ENCODE assay signal across 8 mouse cellular contexts in the genomic region with DNA sequence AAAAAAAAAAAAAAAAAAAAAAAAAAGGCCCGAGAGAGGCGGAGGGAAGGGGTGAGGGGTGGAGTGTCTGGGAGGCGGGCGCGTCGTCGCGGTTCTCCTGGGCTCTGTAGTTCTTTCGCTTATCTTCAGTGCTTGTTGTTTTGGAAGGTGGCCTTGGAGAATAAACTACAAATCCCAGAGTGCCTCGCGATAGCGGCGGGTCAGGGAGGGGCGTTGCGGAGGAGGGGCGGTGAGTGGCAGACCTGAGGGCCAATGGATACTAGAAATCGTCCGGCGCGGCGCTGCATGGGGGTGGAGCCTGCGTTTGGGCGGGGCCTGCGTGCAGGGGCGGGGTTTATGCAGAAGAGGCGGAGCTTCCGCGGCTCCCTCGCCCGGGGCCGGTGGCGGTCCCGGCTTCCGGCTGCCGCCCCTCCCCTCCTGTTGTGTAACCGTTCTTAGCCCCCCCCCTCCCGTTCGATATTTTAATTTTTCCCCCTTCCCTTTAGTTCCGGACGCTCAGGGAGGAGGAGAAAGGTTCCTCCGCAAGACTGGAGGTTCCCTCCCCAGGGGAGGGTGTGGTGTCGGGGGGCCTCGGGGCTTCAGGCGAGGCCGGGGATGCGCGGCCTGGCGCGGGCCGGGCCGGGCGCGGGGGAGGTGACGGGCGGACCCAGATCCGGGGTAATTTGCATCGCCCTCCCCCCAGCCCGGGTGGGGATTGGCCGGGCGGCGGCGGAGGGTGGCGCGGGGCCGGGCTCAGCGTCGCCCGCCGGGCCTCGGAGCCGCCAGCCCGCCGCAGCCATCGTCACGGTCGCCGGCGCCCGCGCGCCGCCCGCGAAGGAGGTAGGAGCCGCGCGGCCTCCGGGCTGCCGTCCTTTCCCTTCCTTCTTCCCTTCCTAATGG. TPM values are rescaled to one million over a fixed set of nuclear protein-coding genes. Genes with fewer than 3 reads are reported as not detected.
DNase-seq lines count a peak whose midpoint lies in the region; ATAC-seq lines count a peak whose summit lies in the region.

No protein-coding gene starts in this region.

- intact Hi-C loops in left cerebral cortex, postnatal 10 days (cut with DNase I): no loop called here

- ATAC-seq in inflammation-experienced regulatory T-cells, adult 6 months: peak; percentile 87
- ATAC-seq in megakaryocyte-erythroid progenitor cell, adult 5-6 weeks (replicated peaks; ENCODE audit: low FRiP score, low TSS enrichment, poor library complexity, severe bottlenecking): peak; percentile 69

- DNase-seq in adipocyte (ENCODE audit: low spot score): peak; percentile 97
- DNase-seq in embryo, embryonic 10 days (ENCODE audit: low spot score): peak; percentile 98
- DNase-seq in gastrocnemius, postnatal 10 days: peak; percentile 100
- DNase-seq in left cerebral cortex, postnatal 10 days (ENCODE audit: extremely low spot score in 1 of 2, low spot score in 2 of 2): peak; percentile 98 to 99
- DNase-seq in right cerebral cortex, postnatal 25 days: peak; percentile 99
- peak; percentile 99 to 100 for DNase-seq in urinary bladder, postnatal 4 days (ENCODE audit: low spot score in 2 of 2)

RNA-seq across cellular contexts. Expression of a gene that starts 2.5 kb away (rescaled TPM):
- 10 to 100 TPM; 29.2 to 35.9 TPM for total RNA-seq in gastrocnemius, postnatal 10 days (2021)
- polyA plus RNA-seq in inflammation-experienced regulatory T-cells, adult 6 months (2017; shearing (Covaris generic)): 10 to 100 TPM in 1 of 3 experiments, 1 to 10 TPM in 2; 8.5 to 10.8 (median 9.3) TPM
- total RNA-seq in left cerebral cortex, postnatal 10 days (2021): 10 to 100 TPM; 38.7 to 42.6 TPM
- total RNA-seq in megakaryocyte-erythroid progenitor cell, adult 5-6 weeks (2014; fragmentation: Nextera tagmentation): 33.4 and 34.4 TPM in 2 replicates
- total RNA-seq in megakaryocyte-erythroid progenitor cell, adult 5-6 weeks (2017): 8.5 and 15.9 TPM in 2 replicates

RNA-seq across cellular contexts. Expression of a gene that starts 30.2 kb away (rescaled TPM):
- 10 to 100 TPM; 10.7 to 13.8 TPM for total RNA-seq in gastrocnemius, postnatal 10 days (2021)
- polyA plus RNA-seq in inflammation-experienced regulatory T-cells, adult 6 months (2017; shearing (Covaris generic)): 10 to 100 TPM; 15.4 to 21.5 (median 17.1) TPM
- 10 to 100 TPM; 24.3 to 25.8 TPM for total RNA-seq in left cerebral cortex, postnatal 10 days (2021)
- total RNA-seq in megakaryocyte-erythroid progenitor cell, adult 5-6 weeks (2014; fragmentation: Nextera tagmentation): 14.8 and 15.2 TPM in 2 replicates
- 5.4 and 20.8 TPM in 2 replicates for total RNA-seq in megakaryocyte-erythroid progenitor cell, adult 5-6 weeks (2017)

RNA-seq across cellular contexts. Expression of a gene that starts 31.8 kb away (rescaled TPM):
- total RNA-seq in gastrocnemius, postnatal 10 days (2021): 100 to 1,000 TPM; 170 to 177 TPM
- polyA plus RNA-seq in inflammation-experienced regulatory T-cells, adult 6 months (2017; shearing (Covaris generic)): 10 to 100 TPM; 22.1 to 27.1 (median 23.3) TPM
- 100 to 1,000 TPM; 127 to 130 TPM for total RNA-seq in left cerebral cortex, postnatal 10 days (2021)
- 111 and 122 TPM in 2 replicates for total RNA-seq in megakaryocyte-erythroid progenitor cell, adult 5-6 weeks (2014; fragmentation: Nextera tagmentation)
- 38.7 and 50.2 TPM in 2 replicates for total RNA-seq in megakaryocyte-erythroid progenitor cell, adult 5-6 weeks (2017)

RNA-seq across cellular contexts. Expression of a gene that starts 38.8 kb away (rescaled TPM):
- 1 to 10 TPM in 1 of 2 experiments, under 1 TPM in 1; 0.87 to 2.1 TPM for total RNA-seq in gastrocnemius, postnatal 10 days (2021)
- not detected for polyA plus RNA-seq in inflammation-experienced regulatory T-cells, adult 6 months (2017; shearing (Covaris generic))
- under 1 TPM; 0.28 to 0.30 TPM for total RNA-seq in left cerebral cortex, postnatal 10 days (2021)
- total RNA-seq in megakaryocyte-erythroid progenitor cell, adult 5-6 weeks (2014; fragmentation: Nextera tagmentation): not detected in 2 replicates
- total RNA-seq in megakaryocyte-erythroid progenitor cell, adult 5-6 weeks (2017): not detected in 2 replicates

RNA-seq across cellular contexts. Expression of a gene that starts 38.9 kb away (rescaled TPM):
- total RNA-seq in gastrocnemius, postnatal 10 days (2021): 1,000 to 10,000 TPM in 1 of 2 experiments, 100 to 1,000 TPM in 1; 974 to 1,018 TPM
- polyA plus RNA-seq in inflammation-experienced regulatory T-cells, adult 6 months (2017; shearing (Covaris generic)): 1,000 to 10,000 TPM in 1 of 3 experiments, 100 to 1,000 TPM in 2; 925 to 1,158 (median 972) TPM
- total RNA-seq in left cerebral cortex, postnatal 10 days (2021): 1,000 to 10,000 TPM; 1,077 to 1,083 TPM
- 1,282 and 1,455 TPM in 2 replicates for total RNA-seq in megakaryocyte-erythroid progenitor cell, adult 5-6 weeks (2014; fragmentation: Nextera tagmentation)
- total RNA-seq in megakaryocyte-erythroid progenitor cell, adult 5-6 weeks (2017): 1,743 and 1,799 TPM in 2 replicates

Comparison
In these comparisons a context has a peak if more than half of its experiments do, and no peak if none do; other contexts are left out.
1. Peak in every context shown above with its lines: DNase-seq and ATAC-seq.